Mouse (Mus musculus) liver, embryonic 14.5 days (tissue): ENCODE results near the gene Tceal5. TPM values are rescaled to one million over a fixed set of nuclear protein-coding genes. Genes with fewer than 3 reads are reported as not detected.
"Not testable (repeated sequence)": the region's sequence is repeated elsewhere in the genome, so short reads cannot be mapped to it uniquely, and the experiment has no call there.

ENCODE experiments used
- ATAC-seq: fragments of 200-750 bp; cut with Nextera tagmentation; 2 replicates; pipeline ENCODE4 v1.8.0; 2017; ENCODE audit warnings: moderate number of reproducible peaks, mild to moderate bottlenecking, moderate library complexity; ENCODE audit not compliant: insufficient read depth
- DNase-seq, 3 experiments: peaks; one replicate each; pipeline ENCODE4 v3.0.0-alpha.2; 2012 to 2013; ENCODE audit warnings: low read depth in 3 of 3, low spot score in 3 of 3
- H3K27ac ChIP-seq: fragments of 300-500 bp; sonication (generic); 2 replicates; pipeline ENCODE4 v1.5.1; 2014; ENCODE audit warnings: moderate library complexity, mild to moderate bottlenecking, control low read depth, inconsistent platforms
- H3K27me3 ChIP-seq: fragments of 300-500 bp; sonication (generic); 2 replicates; pipeline ENCODE4 v1.6.1; 2014; ENCODE audit warnings: mild to moderate bottlenecking, low read length, moderate library complexity; ENCODE audit not compliant: control insufficient read depth, insufficient read depth
- H3K36me3 ChIP-seq: fragments of 300-500 bp; sonication (generic); replicated peaks from 2 replicates; pipeline ENCODE4 v1.6.1; 2014; ENCODE audit warnings: low read depth; ENCODE audit not compliant: control insufficient read depth, insufficient read depth
- H3K4me1 ChIP-seq, 2 experiments: fragments of 200-500 bp in 1 of 2; fragments of 300-500 bp in 1 of 2; sonication (generic) in 1 of 2; replicated peaks; 2 replicates each; pipeline ENCODE4 v1.6.1; 2012 to 2014; ENCODE audit warnings: antibody characterized with exemption in 1 of 2, inconsistent platforms in 1 of 2, low read length in 1 of 2; ENCODE audit not compliant: control insufficient read depth in 2 of 2, insufficient read depth in 2 of 2
- H3K4me2 ChIP-seq: fragments of 300-500 bp; sonication (generic); 2 replicates; pipeline ENCODE4 v1.6.1; 2014; ENCODE audit warnings: low read depth, mild to moderate bottlenecking, control low read depth, moderate library complexity
- H3K4me3 ChIP-seq, 2 experiments: fragments of 200-500 bp in 1 of 2; fragments of 300-500 bp in 1 of 2; sonication (generic) in 1 of 2; 2 replicates each; pipeline ENCODE4 v1.5.1; 2012 to 2014; ENCODE audit warnings: low read depth in 2 of 2, low read length in 2 of 2, mild to moderate bottlenecking in 2 of 2, control low read depth in 1 of 2, inconsistent platforms in 1 of 2, moderate library complexity in 1 of 2; ENCODE audit not compliant: insufficient read depth in 1 of 2
- H3K9ac ChIP-seq: fragments of 300-500 bp; sonication (generic); replicated peaks from 2 replicates; pipeline ENCODE4 v1.6.1; 2014; ENCODE audit warnings: mild to moderate bottlenecking, control low read depth, moderate library complexity
- H3K9me3 ChIP-seq: fragments of 300-500 bp; sonication (generic); 2 replicates; pipeline ENCODE4 v1.6.1; 2016; ENCODE audit warnings: low read length, mixed read lengths; ENCODE audit not compliant: control insufficient read depth
- CTCF ChIP-seq: IDR thresholded peaks from 2 replicates; pipeline ENCODE4 v1.5.1; 2016; ENCODE audit warnings: antibody characterized with exemption, low read depth, control low read depth
- EP300 ChIP-seq: IDR thresholded peaks from 2 replicates; pipeline ENCODE4 v1.6.1; 2016; ENCODE audit warnings: antibody characterized with exemption, low read depth
- WGBS: fragments of 180-500 bp; shearing (Covaris S2); extraction: QIAGEN DNeasy Blood & Tissue Kit; methylation state at CpG from one replicate; pipeline ENCODE4 v1.1.7; 2014; ENCODE audit not compliant: insufficient replicate concordance; 5-methylcytosine and 5-hydroxymethylcytosine counted together
- polyA plus RNA-seq, 2 experiments: library from polyadenylated mRNA; depleted of rRNA in 1 of 2; stranded (reverse) in 1 of 2; unstranded in 1 of 2; fragments of >200 nt; fragmentation: Nextera tagmentation in 1 of 2; extraction: Ambion mirVana in 1 of 2; gene quantifications; 2 replicates each; pipeline versions ENCODE4 v1.2.1 to v1.2.3; 2012 to 2014

The Tceal5 gene
- polyA plus RNA-seq, 2 experiments: 2.9 to 13.8 TPM

DNA sequence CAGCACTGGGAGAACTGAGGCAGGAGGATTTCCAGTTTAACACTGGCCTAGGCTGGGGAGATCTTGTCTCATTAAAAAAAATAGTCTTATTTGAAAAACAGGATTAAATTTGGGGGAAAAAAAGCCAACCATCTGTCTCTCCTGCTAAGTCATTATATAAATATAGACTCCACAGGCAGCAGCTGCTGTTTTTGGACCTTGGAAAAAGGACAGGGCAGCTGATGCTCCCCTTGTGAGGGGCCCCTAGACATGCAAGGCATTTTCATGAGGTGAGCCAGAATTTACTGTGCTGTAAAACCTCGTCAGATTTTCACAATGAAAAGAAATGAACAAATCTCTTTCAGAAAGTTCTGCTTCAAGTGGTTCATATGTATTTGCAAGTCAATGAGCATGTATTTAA lies 12.6 kb upstream of the Tceal5 start:
- Histone ChIP-seq H3K9me3 (no peaks in the 10 kb centered on the region), H3K4me2 (no peak overlapping the region), H3K4me3 (no peak overlapping the region), H3K9ac (no peak overlapping the region), H3K27ac (no peak overlapping the region), H3K36me3 (no peaks in the 10 kb centered on the region), H3K4me1 (no peaks in the 10 kb centered on the region), H3K27me3 (no peaks in the 10 kb centered on the region)
- DNase-seq: no peak
- WGBS: 36% methylated on average over 1 of the region's 1 CpGs
- ATAC-seq: no peak
- TF ChIP-seq CTCF (no peak), EP300 (no peak)

DNA sequence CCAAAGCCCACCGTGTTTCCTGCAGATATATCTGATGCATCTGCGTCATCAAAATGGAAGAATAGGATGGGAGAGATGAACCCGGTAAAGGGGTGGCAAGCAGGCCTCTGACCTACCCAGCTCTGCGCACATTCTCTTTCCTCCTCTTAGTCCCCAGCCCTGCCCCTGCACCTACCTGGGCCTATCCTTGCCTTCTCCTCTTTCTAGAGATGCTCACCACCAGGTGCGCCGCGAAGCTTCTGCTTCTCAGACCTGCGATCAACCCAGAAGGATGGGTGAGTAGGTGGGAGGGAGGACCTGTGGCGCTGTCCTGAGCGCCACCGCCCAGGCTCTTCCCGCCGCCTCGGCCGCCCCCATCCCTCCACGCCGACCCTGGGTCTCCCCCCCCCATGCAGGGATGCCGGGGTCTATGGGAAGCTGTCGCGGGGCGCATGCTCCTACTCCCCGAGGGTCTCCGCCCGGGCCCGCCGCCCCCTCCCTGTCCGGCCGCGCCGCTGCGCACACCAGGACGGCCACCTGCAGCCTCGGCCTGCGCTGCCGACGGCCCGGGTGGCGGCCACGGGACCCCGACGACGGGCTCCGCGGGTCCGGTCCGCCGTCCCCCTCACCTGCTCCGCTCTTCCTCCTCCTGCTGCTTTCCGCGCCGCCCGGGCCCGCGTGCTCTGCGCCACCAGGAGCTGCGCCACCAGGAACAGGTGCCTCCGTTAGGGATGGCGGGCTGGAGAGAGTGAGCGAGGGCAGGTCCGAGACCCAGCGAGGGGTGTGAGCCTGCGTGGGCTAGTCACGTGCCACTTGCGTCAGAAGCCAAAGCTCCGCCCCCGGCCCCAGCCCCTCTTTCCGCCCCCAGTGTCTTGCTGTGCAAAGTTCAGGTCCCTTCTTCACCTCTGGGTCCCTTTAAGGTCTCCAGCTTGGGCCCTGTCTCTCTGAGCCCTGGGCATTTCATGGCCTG lies 11.3 kb upstream of the Tceal5 start, which contains the start of the genes Tceal7 and Bex1:
Tceal7 (plus strand) TSS at position 51 of the 949 bp plus-strand sequence.
Bex1 (minus strand) TSS at position 785 of the 949 bp plus-strand sequence.
- H3K9ac ChIP-seq, H3K27me3 ChIP-seq, H3K4me1 ChIP-seq, H3K9me3 ChIP-seq, H3K36me3 ChIP-seq, DNase-seq, H3K27ac ChIP-seq: not testable (repeated sequence)
- Histone ChIP-seq H3K4me2 (peak within 1 kb of the TSS; percentile 15; the same call in 1 of the 2 replicates), H3K4me3 (peak within 1 kb of the TSS; percentile 25 to 40)
- ATAC-seq: peak; percentile 92
- WGBS: 28% methylated on average over 23 of the region's 67 CpGs

DNA sequence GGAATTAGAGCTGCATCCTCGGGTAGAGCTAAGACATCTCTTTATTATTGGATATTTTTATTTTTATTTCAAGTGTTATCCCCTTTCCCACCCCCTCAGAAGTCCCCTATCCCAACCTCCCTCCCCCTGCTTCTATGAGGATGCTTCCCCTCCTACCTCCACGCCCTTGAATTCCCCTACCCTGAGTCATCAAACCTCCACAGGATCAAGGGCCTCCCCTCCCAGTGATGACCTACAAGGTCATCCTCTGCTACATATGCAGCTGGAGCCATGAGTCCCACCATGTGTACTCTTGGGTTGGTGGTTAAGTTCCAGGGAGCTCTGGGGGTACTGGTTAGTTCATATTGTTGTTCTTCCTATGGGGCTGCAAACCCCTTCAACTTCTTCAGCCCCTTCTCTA lies 9.7 kb upstream of the Tceal5 start:
- Histone ChIP-seq H3K9ac (no peak overlapping the region), H3K4me3 (no peak overlapping the region), H3K4me1 (no peaks in the 10 kb centered on the region), H3K36me3 (no peaks in the 10 kb centered on the region), H3K27me3 (no peaks in the 10 kb centered on the region), H3K4me2 (no peak overlapping the region), H3K27ac (no peak overlapping the region), H3K9me3 (no peaks in the 10 kb centered on the region)
- WGBS: 33% methylated on average over 2 of the region's 2 CpGs
- no peak for DNase-seq
- TF ChIP-seq CTCF (no peak), EP300 (no peak)
- no peak for ATAC-seq

- Histone ChIP-seq H3K9ac (no peak overlapping the region), H3K4me1 (no peaks in the 10 kb centered on the region), H3K27ac (no peak overlapping the region), H3K36me3 (no peaks in the 10 kb centered on the region), H3K9me3 (no peaks in the 10 kb centered on the region), H3K27me3 (no peaks in the 10 kb centered on the region), H3K4me3 (no peak overlapping the region), H3K4me2 (no peak overlapping the region)
- ATAC-seq: no peak
- TF ChIP-seq CTCF (no peak), EP300 (no peak)
- WGBS: 59% methylated on average over 6 of the region's 6 CpGs
- no peak for DNase-seq
Observed at GRCm38 (mm10) chrX:136204406-136204805, 730 bp upstream of the Tceal5 start.

DNA sequence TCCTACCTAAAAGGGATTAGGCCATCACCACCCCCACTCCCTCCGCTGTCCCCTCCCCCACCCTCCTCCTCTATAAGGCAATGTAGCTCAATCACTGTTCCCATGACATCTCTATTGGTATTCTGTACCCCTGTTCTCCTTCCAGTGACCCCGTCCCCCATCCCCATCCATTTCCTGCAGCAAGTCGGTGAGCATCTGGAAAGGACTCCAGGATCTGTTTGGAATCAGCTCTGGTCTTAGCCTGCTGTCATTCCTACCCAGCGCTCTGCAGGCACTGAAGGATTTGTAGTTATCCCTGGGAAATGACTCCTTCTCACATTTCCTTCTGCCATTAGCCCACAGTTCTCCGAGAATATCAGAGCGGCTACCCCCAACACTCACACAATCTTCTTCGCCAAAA lies 419 bp downstream of the Tceal5 start:
- WGBS: 18% methylated on average over 7 of the region's 7 CpGs
- Histone ChIP-seq H3K9ac (no peak overlapping the region), H3K4me1 (no peaks in the 10 kb centered on the region), H3K9me3 (no peaks in the 10 kb centered on the region), H3K27ac (no peak overlapping the region), H3K4me2 (peak overlapping the region; percentile 27), H3K36me3 (no peaks in the 10 kb centered on the region), H3K27me3 (no peaks in the 10 kb centered on the region), H3K4me3 (peak overlapping the region; percentile 31 to 53)
- no peak for ATAC-seq
- DNase-seq: no peak
- TF ChIP-seq CTCF: no peak
- no peak for TF ChIP-seq EP300
